Mouse (Mus musculus) midbrain, embryonic 10.5 days (tissue): ENCODE measurements around the gene Tmem211. TPM values are rescaled to one million over a fixed set of nuclear protein-coding genes. Genes with fewer than 3 reads are reported as not detected.

Experiments used
- DNase-seq: peaks from one replicate; pipeline ENCODE4 v3.0.0-alpha.2; 2017; ENCODE audit warnings: low spot score
- H3K27ac ChIP-seq: fragments of 300-500 bp; sonication (generic); replicated peaks from 2 replicates; pipeline ENCODE4 v1.5.1; 2016; ENCODE audit warnings: mild to moderate bottlenecking
- H3K27me3 ChIP-seq: fragments of 300-500 bp; sonication (generic); 2 replicates; pipeline ENCODE4 v1.6.1; 2016; ENCODE audit warnings: low read depth, mild to moderate bottlenecking; ENCODE audit not compliant: poor library complexity, severe bottlenecking
- H3K36me3 ChIP-seq: fragments of 300-500 bp; sonication (generic); 2 replicates; pipeline ENCODE4 v1.6.1; 2016; ENCODE audit warnings: mild to moderate bottlenecking, moderate library complexity
- H3K4me1 ChIP-seq: fragments of 300-500 bp; sonication (generic); 2 replicates; pipeline ENCODE4 v1.6.1; 2016
- H3K4me3 ChIP-seq: fragments of 300-500 bp; sonication (generic); 2 replicates; pipeline ENCODE4 v1.5.1; 2016; ENCODE audit warnings: mild to moderate bottlenecking, moderate library complexity
- H3K9me3 ChIP-seq: fragments of 300-500 bp; sonication (generic); replicated peaks from 2 replicates; pipeline ENCODE4 v1.6.1; 2016; ENCODE audit warnings: mild to moderate bottlenecking
- WGBS: fragments of 180-500 bp; shearing (Covaris S2); methylation state at CpG from one replicate; pipeline ENCODE4 v1.1.7; 2016; 5-methylcytosine and 5-hydroxymethylcytosine counted together
- polyA plus RNA-seq: library from polyadenylated mRNA; unstranded; fragments of >200 nt; fragmentation: Nextera tagmentation; extraction: Ambion mirVana; gene quantifications from 2 replicates; pipeline ENCODE4 v1.2.1, GENCODE M21; 2016

Gene Tmem211
- polyA plus RNA-seq, 1 experiment from 2014 or later = not detected

- Histone ChIP-seq H3K27ac (0 out of 2 replicates have a peak overlapping the region, but pooled peaks have one; percentile 2), H3K4me1 (peaks cover 36% of the 10 kb centered on the region)
- WGBS = 84% methylated on average over 14 of the region's 14 CpGs
Observed at GRCm38 (mm10) chr5:113216328-113216960, 10.3 kb upstream of the Tmem211 start.

GRCm38 (mm10) chr5:113217076-113217475 is 9.6 kb upstream of the Tmem211 start:
- WGBS = 91% methylated on average over 12 of the region's 12 CpGs
- DNase-seq = no peak
- H3K4me1 ChIP-seq = peaks cover 33% of the 10 kb centered on the region
- no peak overlapping the region for H3K27ac ChIP-seq
- H3K9me3 ChIP-seq = no peaks in the 10 kb centered on the region
- peaks cover 18% of the 10 kb centered on the region for H3K27me3 ChIP-seq
- H3K4me3 ChIP-seq = no peak overlapping the region
- H3K36me3 ChIP-seq = no peaks in the 10 kb centered on the region

More at GRCm38 (mm10) chr5:113216328-113216960, 10.3 kb upstream of the Tmem211 start:
- no peak overlapping the region for H3K4me3 ChIP-seq
- H3K27me3 ChIP-seq = peaks cover 18% of the 10 kb centered on the region
- DNase-seq = no peak
- no peaks in the 10 kb centered on the region for H3K36me3 ChIP-seq
- no peaks in the 10 kb centered on the region for H3K9me3 ChIP-seq

DNA sequence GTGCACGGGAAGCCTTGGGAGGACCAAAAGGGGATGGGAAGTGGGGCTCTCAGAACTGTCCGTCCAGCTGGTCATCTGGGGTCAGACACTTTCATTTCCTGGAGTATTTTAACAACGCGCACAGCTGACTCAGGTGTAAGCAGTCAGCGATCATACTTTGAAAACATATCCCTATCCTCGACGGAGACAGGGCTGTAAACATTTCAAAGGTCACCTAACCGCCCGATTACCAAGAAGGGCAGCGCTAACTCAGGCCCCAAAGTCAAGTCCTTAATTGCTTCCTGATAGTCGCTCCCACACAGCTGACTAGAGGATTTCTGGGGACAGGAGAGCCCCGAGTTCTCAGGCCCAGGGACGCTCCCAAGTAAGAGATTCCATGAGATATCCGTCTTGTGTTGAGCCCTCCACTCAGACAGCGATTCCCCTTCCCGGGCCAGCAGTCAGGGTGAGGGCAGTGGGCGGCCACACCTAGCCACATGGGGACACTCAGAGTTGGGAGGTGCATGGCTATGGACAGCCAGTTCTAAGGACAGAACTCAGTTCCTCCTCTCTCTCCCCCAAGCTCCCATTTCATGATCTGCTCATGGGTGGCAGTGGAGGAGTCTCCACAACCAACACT is 8.0 kb upstream of the Tmem211 start:
- WGBS = 87% methylated on average over 17 of the region's 17 CpGs
- Histone ChIP-seq H3K36me3 (no peaks in the 10 kb centered on the region), H3K27me3 (peaks cover 18% of the 10 kb centered on the region), H3K4me3 (no peak overlapping the region), H3K27ac (no peak overlapping the region), H3K4me1 (peaks cover 30% of the 10 kb centered on the region), H3K9me3 (no peaks in the 10 kb centered on the region)
- DNase-seq = no peak

- no peak overlapping the region for H3K27ac ChIP-seq
- no peak for DNase-seq
- H3K36me3 ChIP-seq = no peaks in the 10 kb centered on the region
- no peaks in the 10 kb centered on the region for H3K9me3 ChIP-seq
- no peak overlapping the region for H3K4me3 ChIP-seq
- H3K4me1 ChIP-seq = peaks cover 30% of the 10 kb centered on the region
- 88% methylated on average over 6 of the region's 6 CpGs for WGBS
- H3K27me3 ChIP-seq = peaks cover 18% of the 10 kb centered on the region
Observed at GRCm38 (mm10) chr5:113219450-113219849, 7.3 kb upstream of the Tmem211 start.

DNA sequence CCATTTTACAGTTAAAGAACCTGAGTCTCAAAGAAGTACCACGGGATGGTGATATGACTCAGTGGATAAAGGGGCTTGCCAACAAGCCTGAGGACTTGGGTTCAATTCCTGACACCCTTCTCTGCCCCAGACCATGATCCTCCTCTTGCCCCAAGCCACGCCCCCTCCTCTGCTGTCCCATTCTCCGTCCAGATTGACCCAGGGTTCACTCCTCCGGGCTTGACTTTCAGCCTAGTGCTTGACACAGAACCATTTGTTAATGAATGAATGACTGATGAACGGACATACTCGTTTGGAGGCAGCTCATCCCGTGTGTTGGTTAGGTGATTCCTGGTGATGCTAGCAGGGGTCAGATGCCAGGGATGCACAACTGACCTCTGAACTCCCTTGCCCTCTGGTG is 6.8 kb upstream of the Tmem211 start:
- no peaks in the 10 kb centered on the region for H3K36me3 ChIP-seq
- H3K27ac ChIP-seq = no peak overlapping the region
- H3K4me1 ChIP-seq = peaks cover 32% of the 10 kb centered on the region
- H3K4me3 ChIP-seq = peak overlapping the region; percentile 81
- DNase-seq = no peak
- peaks cover 18% of the 10 kb centered on the region for H3K27me3 ChIP-seq
- WGBS = 70% methylated on average over 7 of the region's 7 CpGs
- no peaks in the 10 kb centered on the region for H3K9me3 ChIP-seq

- 2% methylated on average over 64 of the region's 64 CpGs for WGBS
- Histone ChIP-seq H3K4me3 (peak overlapping the region; percentile 81), H3K27me3 (peaks cover 18% of the 10 kb centered on the region), H3K27ac (peak overlapping the region; percentile 87), H3K9me3 (no peaks in the 10 kb centered on the region), H3K4me1 (peaks cover 39% of the 10 kb centered on the region), H3K36me3 (no peaks in the 10 kb centered on the region)
- peak; percentile 64 for DNase-seq
Observed at GRCm38 (mm10) chr5:113220383-113221146, 6.1 kb upstream of the Tmem211 start.

- no peaks in the 10 kb centered on the region for H3K36me3 ChIP-seq
Observed at GRCm38 (mm10) chr5:113221147-113221865, 5.4 kb upstream of the Tmem211 start, which contains the start of gene 2900026A02Rik. TSS of gene 2900026A02Rik (minus strand) at chr5:113221236.

GRCm38 (mm10) chr5:113223888-113224287 is 2.8 kb upstream of the Tmem211 start:
- H3K9me3 ChIP-seq = no peaks in the 10 kb centered on the region
- peaks cover 46% of the 10 kb centered on the region for H3K4me1 ChIP-seq
- peak overlapping the region; percentile 82; the same call in 1 of the 2 replicates for H3K27ac ChIP-seq
- no peaks in the 10 kb centered on the region for H3K36me3 ChIP-seq
- WGBS = 63% methylated on average over 4 of the region's 4 CpGs
- DNase-seq = no peak
- peaks cover 16% of the 10 kb centered on the region for H3K27me3 ChIP-seq
- no peak overlapping the region for H3K4me3 ChIP-seq

More at GRCm38 (mm10) chr5:113221147-113221865, 5.4 kb upstream of the Tmem211 start, which contains the start of gene 2900026A02Rik:
- H3K4me3 ChIP-seq = peak within 1 kb of the TSS; percentile 81
- peak; percentile 73 for DNase-seq
- 12% methylated on average over 62 of the region's 62 CpGs for WGBS
- peaks cover 44% of the 10 kb centered on the region for H3K4me1 ChIP-seq
- H3K27ac ChIP-seq = peak within 1 kb of the TSS; percentile 87
- no peaks in the 10 kb centered on the region for H3K9me3 ChIP-seq
- peaks cover 18% of the 10 kb centered on the region for H3K27me3 ChIP-seq

- Histone ChIP-seq H3K36me3 (no peaks in the 10 kb centered on the region), H3K4me3 (peak overlapping the region; percentile 43), H3K4me1 (peaks cover 34% of the 10 kb centered on the region), H3K27ac (peak overlapping the region; percentile 82), H3K27me3 (peaks cover 2% of the 10 kb centered on the region; the same call in 1 of the 2 replicates), H3K9me3 (no peaks in the 10 kb centered on the region)
- DNase-seq = peak; percentile 68
- WGBS = 19% methylated on average over 10 of the region's 10 CpGs
Observed at GRCm38 (mm10) chr5:113225271-113225670, 1.4 kb upstream of the Tmem211 start.

GRCm38 (mm10) chr5:113225686-113226435 is 848 bp upstream of the Tmem211 start:
- H3K9me3 ChIP-seq = no peaks in the 10 kb centered on the region
- DNase-seq = peak; percentile 56
- peak overlapping the region; percentile 82 for H3K27ac ChIP-seq
- H3K4me3 ChIP-seq = peak overlapping the region; percentile 43
- H3K4me1 ChIP-seq = peaks cover 28% of the 10 kb centered on the region
- H3K27me3 ChIP-seq = no peaks in the 10 kb centered on the region
- H3K36me3 ChIP-seq = no peaks in the 10 kb centered on the region
- WGBS = 11% methylated on average over 25 of the region's 25 CpGs

GRCm38 (mm10) chr5:113230196-113230595 is 3.5 kb downstream of the Tmem211 start:
- H3K27me3 ChIP-seq = no peaks in the 10 kb centered on the region
- no peak overlapping the region for H3K4me3 ChIP-seq
- peaks cover 22% of the 10 kb centered on the region for H3K4me1 ChIP-seq
- WGBS = 78% methylated on average over 5 of the region's 5 CpGs
- H3K9me3 ChIP-seq = no peaks in the 10 kb centered on the region
- DNase-seq = no peak
- H3K27ac ChIP-seq = no peak overlapping the region
- no peaks in the 10 kb centered on the region for H3K36me3 ChIP-seq
